Mouse (Mus musculus): ENCODE measurements around the gene 4930432K21Rik. TPM values are rescaled to one million over a fixed set of nuclear protein-coding genes. Genes with fewer than 3 reads are reported as not detected.
A peak's percentile ranks its signal among the peaks of the same experiment; 100 is the strongest.

4930432K21Rik gene
- total RNA-seq, 2 experiments from 2014 or later, result 1.5 to 1.7 TPM

GRCm38 (mm10) chr8:84190191-84190867 is 42.5 kb downstream of the 4930432K21Rik start:
- DNase-seq (ENCODE audit: low spot score in 2 of 2), result no peak

- no peak for DNase-seq (ENCODE audit: low spot score in 2 of 2)
Measured at GRCm38 (mm10) chr8:84192023-84192422, 44.2 kb downstream of the 4930432K21Rik start.

- DNase-seq (ENCODE audit: low spot score in 2 of 2), result peak; percentile 68 to 78
Measured at GRCm38 (mm10) chr8:84192555-84192954, 44.7 kb downstream of the 4930432K21Rik start.

GRCm38 (mm10) chr8:84193161-84193560 is 45.3 kb downstream of the 4930432K21Rik start:
- DNase-seq (ENCODE audit: low spot score in 2 of 2), result no peak

- no peak for DNase-seq (ENCODE audit: low spot score in 2 of 2)
Measured at GRCm38 (mm10) chr8:84193566-84193965, 45.7 kb downstream of the 4930432K21Rik start.

- no peak for DNase-seq (ENCODE audit: low spot score in 2 of 2)
Measured at GRCm38 (mm10) chr8:84194224-84194743, 46.5 kb downstream of the 4930432K21Rik start.

GRCm38 (mm10) chr8:84197141-84197921 is 49.5 kb downstream of the 4930432K21Rik start:
- DNase-seq (ENCODE audit: low spot score in 2 of 2), result peak; percentile 83 to 86

GRCm38 (mm10) chr8:84197922-84198774 is 50.3 kb downstream of the 4930432K21Rik start:
- DNase-seq (ENCODE audit: low spot score in 2 of 2), result peak; percentile 80 to 81

- no peak for DNase-seq (ENCODE audit: low spot score in 2 of 2)
Measured at GRCm38 (mm10) chr8:84198871-84199270, 51.0 kb downstream of the 4930432K21Rik start.

GRCm38 (mm10) chr8:84199348-84200125 is 51.7 kb downstream of the 4930432K21Rik start:
- DNase-seq (ENCODE audit: low spot score in 2 of 2), result no peak

GRCm38 (mm10) chr8:84200126-84200555 is 52.3 kb downstream of the 4930432K21Rik start:
- DNase-seq (ENCODE audit: low spot score in 2 of 2), result peak in 1 of 2 experiments; percentile 61

GRCm38 (mm10) chr8:84200652-84201544 is 53.1 kb downstream of the 4930432K21Rik start:
- peak in 1 of 2 experiments; percentile 73 for DNase-seq (ENCODE audit: low spot score in 2 of 2)

- peak in 1 of 2 experiments; percentile 67 for DNase-seq (ENCODE audit: low spot score in 2 of 2)
Measured at GRCm38 (mm10) chr8:84201545-84202245, 53.9 kb downstream of the 4930432K21Rik start.

- DNase-seq (ENCODE audit: low spot score in 2 of 2), result no peak
Measured at GRCm38 (mm10) chr8:84202466-84202865, 54.6 kb downstream of the 4930432K21Rik start.

GRCm38 (mm10) chr8:84202938-84203917 is 55.4 kb downstream of the 4930432K21Rik start:
- DNase-seq (ENCODE audit: low spot score in 2 of 2), result peak; percentile 64 to 79

GRCm38 (mm10) chr8:84203975-84204772 is 56.3 kb downstream of the 4930432K21Rik start:
- DNase-seq (ENCODE audit: low spot score in 2 of 2), result peak in 1 of 2 experiments; percentile 50

- no peak for DNase-seq (ENCODE audit: low spot score in 2 of 2)
Measured at GRCm38 (mm10) chr8:84205073-84205472, 57.2 kb downstream of the 4930432K21Rik start.
